Mouse (Mus musculus): ENCODE data around the gene Tbc1d22a. TPM values are rescaled to one million over a fixed set of nuclear protein-coding genes. Genes with fewer than 3 reads are reported as not detected.

Gene Tbc1d22a
- polyA plus RNA-seq, 1 experiment from 2014 or later = 11.7 TPM

- H3K4me3 ChIP-seq (ENCODE audit: low read depth, low read length) = no peak overlapping the region
- no peaks in the 10 kb centered on the region for H3K27me3 ChIP-seq (replicated peaks; ENCODE audit: control insufficient read depth, insufficient read depth, low read length)
- H3K9me3 ChIP-seq (ENCODE audit: control insufficient read depth, low read length) = no peaks in the 10 kb centered on the region
- WGBS = 61% methylated on average over 13 of the region's 13 CpGs
- no peak overlapping the region for H3K4me2 ChIP-seq
- no peaks in the 10 kb centered on the region for H3K4me1 ChIP-seq (replicated peaks; ENCODE audit: control insufficient read depth, insufficient read depth, low read length)
- no peak overlapping the region for H3K9ac ChIP-seq (ENCODE audit: low read depth, low read length)
- no peak for DNase-seq (ENCODE audit: low spot score)
- no peak overlapping the region for H3K27ac ChIP-seq (ENCODE audit: low read depth, low read length)
- H3K36me3 ChIP-seq (ENCODE audit: control insufficient read depth, insufficient read depth, low read length) = no peaks in the 10 kb centered on the region
- ATAC-seq (replicated peaks; ENCODE audit: low FRiP score) = no peak
Measured at GRCm38 (mm10) chr15:86478685-86479502, 264.6 kb downstream of the Tbc1d22a start.

GRCm38 (mm10) chr15:86482362-86482761 lies 268.1 kb downstream of the Tbc1d22a start:
- Histone ChIP-seq H3K4me2 (no peak overlapping the region), H3K4me3 (ENCODE audit: low read depth, low read length) (no peak overlapping the region), H3K27me3 (replicated peaks; ENCODE audit: control insufficient read depth, insufficient read depth, low read length) (no peaks in the 10 kb centered on the region), H3K36me3 (ENCODE audit: control insufficient read depth, insufficient read depth, low read length) (no peaks in the 10 kb centered on the region), H3K27ac (ENCODE audit: low read depth, low read length) (no peak overlapping the region), H3K9ac (ENCODE audit: low read depth, low read length) (no peak overlapping the region), H3K9me3 (ENCODE audit: control insufficient read depth, low read length) (no peaks in the 10 kb centered on the region), H3K4me1 (replicated peaks; ENCODE audit: control insufficient read depth, insufficient read depth, low read length) (no peaks in the 10 kb centered on the region)
- WGBS = 79% methylated on average over 5 of the region's 5 CpGs
- ATAC-seq (replicated peaks; ENCODE audit: low FRiP score) (no peak), DNase-seq (ENCODE audit: low spot score) (no peak)

DNA sequence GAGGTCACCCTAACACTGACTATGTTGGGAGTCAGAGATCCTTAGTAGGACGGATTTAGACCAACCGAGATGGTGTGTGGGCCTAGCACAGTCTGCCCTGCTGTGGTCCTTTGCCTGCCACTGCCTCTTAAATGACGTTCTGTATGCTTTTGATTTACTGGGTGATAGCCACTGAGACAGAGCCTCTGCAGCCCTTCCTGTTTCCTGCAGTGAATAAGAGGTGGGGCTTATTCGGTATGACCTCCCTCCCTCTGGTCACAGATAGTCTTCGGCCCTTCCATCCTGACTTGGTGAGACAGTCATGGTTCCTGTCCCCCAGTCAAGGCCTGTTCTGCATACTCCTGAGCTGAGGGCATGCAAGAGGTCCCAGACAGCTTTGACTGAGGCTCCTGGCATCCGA lies 271.6 kb downstream of the Tbc1d22a start:
- DNase-seq (ENCODE audit: low spot score) = no peak
- H3K27ac ChIP-seq (ENCODE audit: low read depth, low read length) = no peak overlapping the region
- no peak overlapping the region for H3K4me3 ChIP-seq (ENCODE audit: low read depth, low read length)
- no peaks in the 10 kb centered on the region for H3K36me3 ChIP-seq (ENCODE audit: control insufficient read depth, insufficient read depth, low read length)
- 50% methylated on average over 6 of the region's 6 CpGs for WGBS
- no peaks in the 10 kb centered on the region for H3K9me3 ChIP-seq (ENCODE audit: control insufficient read depth, low read length)
- H3K4me1 ChIP-seq (replicated peaks; ENCODE audit: control insufficient read depth, insufficient read depth, low read length) = no peaks in the 10 kb centered on the region
- H3K27me3 ChIP-seq (replicated peaks; ENCODE audit: control insufficient read depth, insufficient read depth, low read length) = no peaks in the 10 kb centered on the region
- H3K9ac ChIP-seq (ENCODE audit: low read depth, low read length) = no peak overlapping the region
- ATAC-seq (replicated peaks; ENCODE audit: low FRiP score) = no peak
- no peak overlapping the region for H3K4me2 ChIP-seq

DNA sequence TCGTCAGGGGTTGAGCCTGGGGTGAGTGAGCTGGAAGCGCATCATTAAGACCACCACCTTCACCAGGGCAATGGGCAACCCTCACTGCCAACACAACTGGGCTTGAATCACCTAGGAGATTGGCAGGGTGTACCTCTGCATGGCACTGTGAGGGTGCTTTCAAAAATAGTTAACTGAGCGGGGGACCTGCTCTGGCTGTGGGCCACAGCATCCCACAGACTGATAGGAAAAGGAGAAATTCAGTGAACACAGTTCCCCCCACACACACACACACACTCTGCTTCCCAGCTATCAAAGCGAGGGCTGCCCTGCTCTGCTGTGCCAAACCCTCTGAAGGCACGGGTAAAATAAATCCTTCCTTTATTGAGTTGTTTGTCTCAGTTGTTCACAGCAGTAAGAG lies 273.1 kb downstream of the Tbc1d22a start:
- no peak for ATAC-seq (replicated peaks; ENCODE audit: low FRiP score)
- Histone ChIP-seq H3K4me3 (ENCODE audit: low read depth, low read length) (no peak overlapping the region), H3K27ac (ENCODE audit: low read depth, low read length) (no peak overlapping the region), H3K4me2 (no peak overlapping the region), H3K36me3 (ENCODE audit: control insufficient read depth, insufficient read depth, low read length) (no peaks in the 10 kb centered on the region), H3K9ac (ENCODE audit: low read depth, low read length) (no peak overlapping the region), H3K27me3 (replicated peaks; ENCODE audit: control insufficient read depth, insufficient read depth, low read length) (no peaks in the 10 kb centered on the region), H3K9me3 (ENCODE audit: control insufficient read depth, low read length) (no peaks in the 10 kb centered on the region), H3K4me1 (replicated peaks; ENCODE audit: control insufficient read depth, insufficient read depth, low read length) (no peaks in the 10 kb centered on the region)
- 85% methylated on average over 5 of the region's 5 CpGs for WGBS
- DNase-seq (ENCODE audit: low spot score) = no peak

DNA sequence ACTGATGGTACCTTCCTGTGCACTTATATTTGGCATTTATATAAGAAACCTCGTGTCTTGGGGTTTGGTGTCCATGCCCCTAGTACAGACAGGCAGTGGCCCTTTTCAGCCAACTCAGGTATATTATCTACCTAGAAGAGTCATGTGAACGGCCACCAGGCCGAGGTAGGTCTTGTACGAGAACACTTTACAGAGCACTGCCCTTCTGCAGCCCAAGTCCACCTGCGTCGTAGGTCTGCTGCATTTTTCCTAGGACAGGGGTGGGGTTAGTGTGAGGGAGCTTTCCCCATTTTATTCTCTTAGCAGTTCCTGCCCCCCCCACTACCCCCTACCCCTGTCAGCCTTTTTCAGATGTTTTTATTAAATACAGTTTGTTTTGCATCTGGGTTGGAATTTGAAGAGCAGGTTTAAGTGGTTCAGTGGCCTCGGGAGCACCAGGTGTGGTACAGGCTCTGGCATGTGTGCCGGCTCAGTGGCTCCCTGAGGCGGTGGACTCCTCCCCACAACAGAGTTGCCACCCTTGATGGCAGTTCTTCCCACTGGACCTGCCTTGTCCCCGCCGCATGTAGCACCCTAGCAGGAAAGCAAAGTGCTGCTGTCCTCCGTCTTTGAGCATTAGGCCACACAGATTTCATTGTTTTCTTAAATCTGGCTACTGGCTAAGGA lies 277.3 kb downstream of the Tbc1d22a start:
- no peak overlapping the region for H3K4me2 ChIP-seq
- no peak overlapping the region for H3K9ac ChIP-seq (ENCODE audit: low read depth, low read length)
- no peaks in the 10 kb centered on the region for H3K36me3 ChIP-seq (ENCODE audit: control insufficient read depth, insufficient read depth, low read length)
- 84% methylated on average over 12 of the region's 12 CpGs for WGBS
- ATAC-seq (replicated peaks; ENCODE audit: low FRiP score) = no peak
- no peak overlapping the region for H3K4me3 ChIP-seq (ENCODE audit: low read depth, low read length)
- no peak for DNase-seq (ENCODE audit: low spot score)
- no peaks in the 10 kb centered on the region for H3K4me1 ChIP-seq (replicated peaks; ENCODE audit: control insufficient read depth, insufficient read depth, low read length)
- no peak overlapping the region for H3K27ac ChIP-seq (ENCODE audit: low read depth, low read length)
- H3K9me3 ChIP-seq (ENCODE audit: control insufficient read depth, low read length) = no peaks in the 10 kb centered on the region
- no peaks in the 10 kb centered on the region for H3K27me3 ChIP-seq (replicated peaks; ENCODE audit: control insufficient read depth, insufficient read depth, low read length)

DNA sequence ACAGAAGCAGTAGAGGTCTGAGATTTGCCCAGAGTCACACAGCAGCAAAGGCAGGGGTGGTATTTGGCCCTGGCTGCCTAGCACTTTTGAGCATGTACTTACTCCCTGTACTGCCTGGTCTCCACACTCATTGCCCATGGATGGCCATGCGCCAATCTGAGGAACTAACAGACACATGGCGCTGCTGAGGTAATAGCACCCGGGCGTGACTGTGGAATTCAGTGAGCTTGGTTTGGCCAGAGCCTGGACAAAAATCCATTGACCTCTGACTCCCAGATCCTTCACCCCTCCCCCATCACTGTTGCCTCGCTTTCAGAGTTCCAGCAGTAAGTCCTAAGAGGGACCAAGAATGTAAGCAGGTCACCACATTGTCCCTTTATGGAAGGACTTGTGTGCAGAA lies 278.4 kb downstream of the Tbc1d22a start:
- no peaks in the 10 kb centered on the region for H3K36me3 ChIP-seq (ENCODE audit: control insufficient read depth, insufficient read depth, low read length)
- H3K4me1 ChIP-seq (replicated peaks; ENCODE audit: control insufficient read depth, insufficient read depth, low read length) = no peaks in the 10 kb centered on the region
- 69% methylated on average over 5 of the region's 5 CpGs for WGBS
- no peak overlapping the region for H3K9ac ChIP-seq (ENCODE audit: low read depth, low read length)
- ATAC-seq (replicated peaks; ENCODE audit: low FRiP score) (no peak), DNase-seq (ENCODE audit: low spot score) (no peak)
- no peak overlapping the region for H3K4me3 ChIP-seq (ENCODE audit: low read depth, low read length)
- H3K27me3 ChIP-seq (replicated peaks; ENCODE audit: control insufficient read depth, insufficient read depth, low read length) = no peaks in the 10 kb centered on the region
- H3K9me3 ChIP-seq (ENCODE audit: control insufficient read depth, low read length) = no peaks in the 10 kb centered on the region
- H3K4me2 ChIP-seq = no peak overlapping the region
- H3K27ac ChIP-seq (ENCODE audit: low read depth, low read length) = no peak overlapping the region

DNA sequence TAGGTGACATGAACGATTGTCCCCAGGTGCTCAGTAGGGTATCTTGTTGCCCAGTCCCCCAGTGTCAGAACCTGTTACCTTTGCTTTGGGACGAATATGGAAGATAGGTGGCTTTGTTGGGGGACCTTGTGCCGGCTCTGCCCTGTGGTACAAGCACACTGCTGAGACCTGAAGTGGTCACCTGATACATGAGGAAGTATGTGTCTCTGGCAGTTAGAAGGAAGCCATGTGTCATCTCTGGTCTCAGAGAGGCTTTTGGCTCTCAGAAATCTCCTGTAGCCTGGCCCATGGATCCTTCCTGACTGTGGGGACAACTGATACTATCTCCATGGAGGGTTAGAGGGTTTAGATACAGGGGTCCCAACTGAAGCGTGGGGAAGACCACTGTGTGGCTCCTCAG lies 281.9 kb downstream of the Tbc1d22a start:
- DNase-seq (ENCODE audit: low spot score) = no peak
- no peaks in the 10 kb centered on the region for H3K9me3 ChIP-seq (ENCODE audit: control insufficient read depth, low read length)
- ATAC-seq (replicated peaks; ENCODE audit: low FRiP score) = no peak
- WGBS = 70% methylated on average over 4 of the region's 4 CpGs
- no peaks in the 10 kb centered on the region for H3K27me3 ChIP-seq (replicated peaks; ENCODE audit: control insufficient read depth, insufficient read depth, low read length)
- no peaks in the 10 kb centered on the region for H3K36me3 ChIP-seq (ENCODE audit: control insufficient read depth, insufficient read depth, low read length)
- H3K9ac ChIP-seq (ENCODE audit: low read depth, low read length) = no peak overlapping the region
- H3K4me1 ChIP-seq (replicated peaks; ENCODE audit: control insufficient read depth, insufficient read depth, low read length) = no peaks in the 10 kb centered on the region
- H3K4me3 ChIP-seq (ENCODE audit: low read depth, low read length) = no peak overlapping the region
- H3K27ac ChIP-seq (ENCODE audit: low read depth, low read length) = no peak overlapping the region
- H3K4me2 ChIP-seq = no peak overlapping the region

DNA sequence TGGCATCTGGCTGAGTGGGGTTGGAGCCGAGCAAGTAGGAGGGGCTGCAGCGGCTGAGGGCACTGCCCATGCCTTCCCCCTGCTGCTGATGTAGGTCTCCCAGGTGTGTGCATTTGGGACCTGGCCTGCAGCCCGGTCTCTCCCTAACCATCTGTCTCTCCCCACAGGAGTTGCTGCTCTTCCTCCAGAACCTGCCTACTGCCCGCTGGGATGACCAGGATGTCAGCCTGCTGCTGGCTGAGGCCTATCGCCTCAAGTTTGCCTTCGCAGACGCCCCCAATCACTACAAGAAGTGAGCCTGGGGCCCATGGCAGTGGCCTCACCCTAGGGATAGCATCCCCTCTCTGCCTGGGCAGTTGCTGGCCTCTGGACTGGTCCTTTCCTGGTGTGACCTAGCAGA lies 282.4 kb downstream of the Tbc1d22a start:
- no peak overlapping the region for H3K9ac ChIP-seq (ENCODE audit: low read depth, low read length)
- WGBS = 89% methylated on average over 7 of the region's 7 CpGs
- H3K4me3 ChIP-seq (ENCODE audit: low read depth, low read length) = no peak overlapping the region
- no peak overlapping the region for H3K27ac ChIP-seq (ENCODE audit: low read depth, low read length)
- no peak for ATAC-seq (replicated peaks; ENCODE audit: low FRiP score)
- no peaks in the 10 kb centered on the region for H3K4me1 ChIP-seq (replicated peaks; ENCODE audit: control insufficient read depth, insufficient read depth, low read length)
- H3K36me3 ChIP-seq (ENCODE audit: control insufficient read depth, insufficient read depth, low read length) = no peaks in the 10 kb centered on the region
- no peak overlapping the region for H3K4me2 ChIP-seq
- no peaks in the 10 kb centered on the region for H3K27me3 ChIP-seq (replicated peaks; ENCODE audit: control insufficient read depth, insufficient read depth, low read length)
- no peak for DNase-seq (ENCODE audit: low spot score)
- H3K9me3 ChIP-seq (ENCODE audit: control insufficient read depth, low read length) = no peaks in the 10 kb centered on the region

- H3K4me1 ChIP-seq (replicated peaks; ENCODE audit: control insufficient read depth, insufficient read depth, low read length) = no peaks in the 10 kb centered on the region
- H3K27ac ChIP-seq (ENCODE audit: low read depth, low read length) = no peak overlapping the region
- H3K4me3 ChIP-seq (ENCODE audit: low read depth, low read length) = no peak overlapping the region
- H3K27me3 ChIP-seq (replicated peaks; ENCODE audit: control insufficient read depth, insufficient read depth, low read length) = no peaks in the 10 kb centered on the region
- no peaks in the 10 kb centered on the region for H3K36me3 ChIP-seq (ENCODE audit: control insufficient read depth, insufficient read depth, low read length)
- H3K4me2 ChIP-seq = no peak overlapping the region
- no peak overlapping the region for H3K9ac ChIP-seq (ENCODE audit: low read depth, low read length)
- DNase-seq (ENCODE audit: low spot score) (no peak), ATAC-seq (replicated peaks; ENCODE audit: low FRiP score) (no peak)
- H3K9me3 ChIP-seq (ENCODE audit: control insufficient read depth, low read length) = no peaks in the 10 kb centered on the region
Measured at GRCm38 (mm10) chr15:86500536-86500935, 286.3 kb downstream of the Tbc1d22a start.

All from liver, embryonic 11.5 days (tissue).